24 mouse cellular contexts compared by ENCODE assay signal in genomic region chr17:57261286-57261685, GRCm38 (mm10). TPM values are rescaled to one million over a fixed set of nuclear protein-coding genes. Genes with fewer than 3 reads are reported as not detected.
DNase-seq lines count a peak whose midpoint lies in the region; ATAC-seq and TF ChIP-seq lines count a peak whose summit lies in the region.
"Had no signal": no experiment of that assay in that cellular context is flagged by ENCODE, and none has a peak within 500 bp of the region (broad histone marks: within the 10 kb centered on the region; RNA-seq: fewer than 3 reads in every experiment).

No protein-coding gene starts in this region.

- WGBS in forebrain, embryonic 11.5 days: 96% methylated on average over 4 of the region's 4 CpGs
- 94% methylated on average over 4 of the region's 4 CpGs for WGBS in forebrain, embryonic 12.5 days
- WGBS in heart, adult 2 months: 94% methylated on average over 4 of the region's 4 CpGs

- H3K79me2 ChIP-seq in heart, adult 2 months (replicated peaks; ENCODE audit: control insufficient read depth, insufficient read depth, low read length): peaks cover 2% of the 10 kb centered on the region; the same call in 1 of the 2 replicates

- H3K36me3 ChIP-seq in forebrain, embryonic 11.5 days (ENCODE audit: control insufficient read depth, insufficient read depth, low read length): peaks cover 3% of the 10 kb centered on the region; the same call in 1 of the 2 replicates
- peaks cover 72% of the 10 kb centered on the region for H3K36me3 ChIP-seq in forebrain, embryonic 12.5 days (replicated peaks)
- peaks cover 13% of the 10 kb centered on the region for H3K36me3 ChIP-seq in heart, adult 2 months (ENCODE audit: control insufficient read depth, insufficient read depth, low read length)

- H3K9ac ChIP-seq in forebrain, embryonic 11.5 days (ENCODE audit: low read length): no peak overlapping the region
- no peak overlapping the region for H3K9ac ChIP-seq in forebrain, embryonic 12.5 days
- no peak overlapping the region for H3K9ac ChIP-seq in heart, adult 2 months (ENCODE audit: low read depth, low read length)
- H3K9ac ChIP-seq: embryonic facial prominence, embryonic 12.5 days; forebrain, embryonic 13.5 days; forebrain, embryonic 15.5 days; forebrain, postnatal 0 days had no signal

- no peak for ATAC-seq in forebrain, embryonic 11.5 days (replicated peaks; ENCODE audit: low FRiP score)
- ATAC-seq in forebrain, embryonic 12.5 days (ENCODE audit: low FRiP score): no peak
- ATAC-seq: activated CD4-positive, CD25-positive, alpha-beta regulatory T cell, adult 4 months; CD4-positive, CD25-positive, alpha-beta regulatory T cell, adult 4 months; forebrain, embryonic 13.5 days; forebrain, embryonic 15.5 days; forebrain, postnatal 0 days; Patski had no signal

- H3K4me3 ChIP-seq in forebrain, embryonic 11.5 days (ENCODE audit: low read depth, low read length): no peak overlapping the region
- H3K4me3 ChIP-seq in forebrain, embryonic 12.5 days (replicated peaks): no peak overlapping the region
- no peak overlapping the region for H3K4me3 ChIP-seq in heart, adult 2 months
- H3K4me3 ChIP-seq: embryonic facial prominence, embryonic 10.5 days; embryonic facial prominence, embryonic 12.5 days; forebrain, embryonic 13.5 days; forebrain, embryonic 15.5 days had no signal

- H3K27me3 ChIP-seq in forebrain, embryonic 11.5 days (ENCODE audit: control insufficient read depth, insufficient read depth, low read length): no peaks in the 10 kb centered on the region
- H3K27me3 ChIP-seq in forebrain, embryonic 12.5 days: no peaks in the 10 kb centered on the region
- H3K27me3 ChIP-seq in heart, adult 2 months (ENCODE audit: control insufficient read depth, insufficient read depth, low read length): no peaks in the 10 kb centered on the region
- H3K27me3 ChIP-seq: CH12.LX; embryonic facial prominence, embryonic 12.5 days; forebrain, embryonic 13.5 days; forebrain, embryonic 15.5 days; Patski had no signal

- no peaks in the 10 kb centered on the region; the same call in 1 of the 2 replicates for H3K4me1 ChIP-seq in forebrain, embryonic 11.5 days (replicated peaks; ENCODE audit: control insufficient read depth, insufficient read depth, low read length)
- peaks cover 5% of the 10 kb centered on the region; the same call in 1 of the 2 replicates for H3K4me1 ChIP-seq in forebrain, embryonic 12.5 days
- H3K4me1 ChIP-seq in heart, adult 2 months (ENCODE audit: control insufficient read depth, insufficient read depth, low read length): peaks cover 4% of the 10 kb centered on the region
- H3K4me1 ChIP-seq: forebrain, embryonic 15.5 days had no signal

- no peak for TF ChIP-seq CTCF in heart, adult 2 months (IDR thresholded peaks at IDR 0.05)

- no peaks in the 10 kb centered on the region for H3K9me3 ChIP-seq in forebrain, embryonic 11.5 days (ENCODE audit: control insufficient read depth, low read length)
- H3K9me3 ChIP-seq in forebrain, embryonic 12.5 days: no peaks in the 10 kb centered on the region
- H3K9me3 ChIP-seq: embryonic facial prominence, embryonic 10.5 days; embryonic facial prominence, embryonic 12.5 days; forebrain, embryonic 13.5 days; forebrain, embryonic 15.5 days; G1E had no signal

- intact Hi-C loops in heart, adult 2 months (cut with DNase I): no loop called here

- no peak for TF ChIP-seq POLR2A in heart, adult 2 months (IDR thresholded peaks at IDR 0.05; ENCODE audit: insufficient read depth, low read depth, low read length)

- no peak overlapping the region for H3K4me2 ChIP-seq in forebrain, embryonic 11.5 days (ENCODE audit: low read depth, low read length, severe bottlenecking)
- H3K4me2 ChIP-seq in forebrain, embryonic 12.5 days: no peak overlapping the region
- H3K4me2 ChIP-seq: embryonic facial prominence, embryonic 12.5 days; forebrain, embryonic 13.5 days; forebrain, embryonic 15.5 days had no signal

- peak; percentile 39 to 77 for DNase-seq in adrenal gland, adult (ENCODE audit: inconsistent age in 2 of 2, low spot score in 1 of 2)
- no peak for DNase-seq in adrenal gland, postnatal 10 days
- DNase-seq in adrenal gland, postnatal 14 days: peak; percentile 18
- DNase-seq in adrenal gland, adult 18-20 months (ENCODE audit: low spot score in 2 of 2): no peak
- DNase-seq in forebrain, embryonic 11.5 days (ENCODE audit: low spot score): peak; percentile 35
- DNase-seq in heart, adult 11 months: peak; percentile 96
- no peak for DNase-seq in heart, adult 2 months
- DNase-seq: adrenal gland, postnatal 25 days; B cell, adult 2 months; cerebellum, adult 18-20 months; cerebellum, adult 9-10 months; cerebellum, postnatal 10 days; cerebellum, postnatal 25 days; forebrain, postnatal 0 days had no signal

- H3K27ac ChIP-seq in forebrain, embryonic 11.5 days (ENCODE audit: low read depth, low read length): no peak overlapping the region
- no peak overlapping the region for H3K27ac ChIP-seq in forebrain, embryonic 12.5 days
- H3K27ac ChIP-seq in heart, adult 2 months: no peak overlapping the region; the same call in 1 of the 2 replicates
- H3K27ac ChIP-seq: embryonic facial prominence, embryonic 10.5 days; embryonic facial prominence, embryonic 12.5 days; forebrain, embryonic 13.5 days; forebrain, embryonic 15.5 days had no signal

- no peak for TF ChIP-seq EP300 in heart, adult 2 months (IDR thresholded peaks at IDR 0.05; ENCODE audit: insufficient read depth, low read depth, low read length)

RNA-seq across cellular contexts. Expression of gene Trip10, which starts 12.0 kb away (rescaled TPM):
- total RNA-seq in adrenal gland, postnatal 10 days (2021): 10 to 100 TPM; 39.2 to 56.6 TPM
- 38.5 and 45.1 TPM in 2 replicates for total RNA-seq in adrenal gland, postnatal 14 days (2021)
- total RNA-seq in adrenal gland, adult 18-20 months (2021): 10 to 100 TPM; 53.4 to 61.0 TPM
- polyA plus RNA-seq in forebrain, embryonic 11.5 days (2014; fragmentation: Nextera tagmentation; extraction: Ambion mirVana): 31.1 and 32.5 TPM in 2 replicates
- polyA plus RNA-seq in forebrain, embryonic 12.5 days (2016; fragmentation: Nextera tagmentation; extraction: Ambion mirVana): 26.2 and 27.1 TPM in 2 replicates
- total RNA-seq in heart, adult 2 months (2021): 100 to 1,000 TPM; 107 to 128 TPM
- 69.0 and 83.2 TPM in 2 replicates for polyA plus RNA-seq in heart, adult 2 months (2012; rRNA removed)

RNA-seq across cellular contexts. Expression of gene Gpr108, which starts 13.0 kb away (rescaled TPM):
- total RNA-seq in adrenal gland, postnatal 10 days (2021): 10 to 100 TPM; 51.1 to 56.2 TPM
- total RNA-seq in adrenal gland, postnatal 14 days (2021): 54.2 and 56.4 TPM in 2 replicates
- 10 to 100 TPM; 72.4 to 89.6 TPM for total RNA-seq in adrenal gland, adult 18-20 months (2021)
- polyA plus RNA-seq in forebrain, embryonic 11.5 days (2014; fragmentation: Nextera tagmentation; extraction: Ambion mirVana): 22.3 and 22.8 TPM in 2 replicates
- polyA plus RNA-seq in forebrain, embryonic 12.5 days (2016; fragmentation: Nextera tagmentation; extraction: Ambion mirVana): 20.1 and 20.9 TPM in 2 replicates
- 10 to 100 TPM; 27.8 to 32.7 TPM for total RNA-seq in heart, adult 2 months (2021)
- polyA plus RNA-seq in heart, adult 2 months (2012; rRNA removed): 37.9 and 48.3 TPM in 2 replicates

RNA-seq across cellular contexts. Expression of gene Vav1, which starts 17.6 kb away (rescaled TPM):
- total RNA-seq in adrenal gland, postnatal 10 days (2021): 1 to 10 TPM; 4.4 to 4.8 TPM
- total RNA-seq in adrenal gland, postnatal 14 days (2021): 2.8 and 9.7 TPM in 2 replicates
- total RNA-seq in adrenal gland, adult 18-20 months (2021): 1 to 10 TPM; 2.6 to 4.0 TPM
- polyA plus RNA-seq in forebrain, embryonic 11.5 days (2014; fragmentation: Nextera tagmentation; extraction: Ambion mirVana): 1.4 TPM in 2 replicates
- polyA plus RNA-seq in forebrain, embryonic 12.5 days (2016; fragmentation: Nextera tagmentation; extraction: Ambion mirVana): 1.2 and 1.4 TPM in 2 replicates
- total RNA-seq in heart, adult 2 months (2021): 1 to 10 TPM; 1.9 to 2.2 TPM
- polyA plus RNA-seq in heart, adult 2 months (2012; rRNA removed): 1.8 and 2.0 TPM in 2 replicates
- polyA plus RNA-seq: Patski had no signal

RNA-seq across cellular contexts. Expression of gene C3, which starts 33.4 kb away (rescaled TPM):
- total RNA-seq in adrenal gland, postnatal 10 days (2021): 100 to 1,000 TPM; 426 to 804 TPM
- total RNA-seq in adrenal gland, postnatal 14 days (2021): 181 and 603 TPM in 2 replicates
- total RNA-seq in adrenal gland, adult 18-20 months (2021): 100 to 1,000 TPM; 184 to 696 TPM
- not detected in 2 replicates for polyA plus RNA-seq in forebrain, embryonic 11.5 days (2014; fragmentation: Nextera tagmentation; extraction: Ambion mirVana)
- 0.04 and 0.14 TPM in 2 replicates for polyA plus RNA-seq in forebrain, embryonic 12.5 days (2016; fragmentation: Nextera tagmentation; extraction: Ambion mirVana)
- 10 to 100 TPM; 91.5 to 91.6 TPM for total RNA-seq in heart, adult 2 months (2021)
- 119 and 160 TPM in 2 replicates for polyA plus RNA-seq in heart, adult 2 months (2012; rRNA removed)

Comparison
In these comparisons a context has a peak if more than half of its experiments do, and no peak if none do; other contexts are left out.
1. DNase-seq: peak in adrenal gland, adult (2 of 2), adrenal gland, postnatal 14 days (single experiment), forebrain, embryonic 11.5 days (single experiment) and heart, adult 11 months (single experiment); none in adrenal gland, postnatal 10 days (single experiment), adrenal gland, adult 18-20 months (0 of 2) and heart, adult 2 months (0 of 2).